Mouse (Mus musculus) stomach, embryonic 15.5 days (tissue): ENCODE measurements at regions not wholly inside any gene's neighbourhood (a gene's known extent, or its start where the extent isn't known, plus 50 kb on each side); places are given as distances from the start of the nearest gene placed in this dataset.

Experiments used
- ATAC-seq: fragments of 200-750 bp; cut with Nextera tagmentation; 2 replicates; pipeline ENCODE4 v1.8.0; 2017; ENCODE audit warnings: low read depth, moderate number of reproducible peaks, moderate TSS enrichment; ENCODE audit not compliant: insufficient read depth, low FRiP score
- H3K27ac ChIP-seq: fragments of 300-500 bp; sonication (generic); 2 replicates; pipeline ENCODE4 v1.5.1; 2015; ENCODE audit warnings: mild to moderate bottlenecking, inconsistent platforms
- H3K27me3 ChIP-seq: fragments of 300-500 bp; sonication (generic); replicated peaks from 2 replicates; pipeline ENCODE4 v1.6.1; 2015; ENCODE audit warnings: inconsistent platforms
- H3K36me3 ChIP-seq: fragments of 300-500 bp; sonication (generic); 2 replicates; pipeline ENCODE4 v1.6.1; 2015; ENCODE audit warnings: inconsistent platforms
- H3K4me1 ChIP-seq: fragments of 300-500 bp; sonication (generic); 2 replicates; pipeline ENCODE4 v1.6.1; 2015; ENCODE audit warnings: inconsistent platforms
- H3K4me2 ChIP-seq: fragments of 300-500 bp; sonication (generic); 2 replicates; pipeline ENCODE4 v1.6.1; 2015; ENCODE audit warnings: mild to moderate bottlenecking, inconsistent platforms
- H3K4me3 ChIP-seq: fragments of 300-500 bp; sonication (generic); replicated peaks from 2 replicates; pipeline ENCODE4 v1.5.1; 2015; ENCODE audit warnings: inconsistent platforms
- H3K9ac ChIP-seq: fragments of 300-500 bp; sonication (generic); 2 replicates; pipeline ENCODE4 v1.6.1; 2015; ENCODE audit warnings: inconsistent platforms
- H3K9me3 ChIP-seq: fragments of 300-500 bp; sonication (generic); 2 replicates; pipeline ENCODE4 v1.6.1; 2016; ENCODE audit warnings: inconsistent platforms
- WGBS: fragments of 180-500 bp; shearing (Covaris S2); methylation state at CpG from one replicate; pipeline ENCODE4 v1.1.7; 2015; 5-methylcytosine and 5-hydroxymethylcytosine counted together

GRCm38 (mm10) chr5:119776106-119776887 lies 56.2 kb upstream of the Tbx5 start:
- no peak overlapping the region for H3K4me2 ChIP-seq
- H3K9me3 ChIP-seq: no peaks in the 10 kb centered on the region
- WGBS: 58% methylated on average over 9 of the region's 9 CpGs
- H3K36me3 ChIP-seq: no peaks in the 10 kb centered on the region
- ATAC-seq: no peak
- peaks cover 13% of the 10 kb centered on the region for H3K27me3 ChIP-seq
- no peaks in the 10 kb centered on the region for H3K4me1 ChIP-seq
- H3K27ac ChIP-seq: no peak overlapping the region
- H3K4me3 ChIP-seq: no peak overlapping the region
- H3K9ac ChIP-seq: no peak overlapping the region

- H3K27me3 ChIP-seq: peaks cover 16% of the 10 kb centered on the region
- H3K9me3 ChIP-seq: no peaks in the 10 kb centered on the region
- H3K4me3 ChIP-seq: no peak overlapping the region
- no peak overlapping the region for H3K9ac ChIP-seq
- no peak overlapping the region for H3K4me2 ChIP-seq
- H3K27ac ChIP-seq: no peak overlapping the region
- H3K36me3 ChIP-seq: no peaks in the 10 kb centered on the region
- WGBS: 17% methylated on average over 2 of the region's 2 CpGs
- ATAC-seq: no peak
- no peaks in the 10 kb centered on the region for H3K4me1 ChIP-seq
These were observed 54.6 kb upstream of the Tbx5 start for GRCm38 (mm10) chr5:119777836-119778235.

GRCm38 (mm10) chr5:119781375-119781774 lies 51.1 kb upstream of the Tbx5 start:
- 55% methylated on average over 5 of the region's 5 CpGs for WGBS
- H3K4me2 ChIP-seq: no peak overlapping the region
- peaks cover 11% of the 10 kb centered on the region for H3K27me3 ChIP-seq
- H3K27ac ChIP-seq: no peak overlapping the region
- no peaks in the 10 kb centered on the region for H3K9me3 ChIP-seq
- no peaks in the 10 kb centered on the region for H3K36me3 ChIP-seq
- H3K9ac ChIP-seq: no peak overlapping the region
- no peak overlapping the region for H3K4me3 ChIP-seq
- no peak for ATAC-seq
- no peaks in the 10 kb centered on the region for H3K4me1 ChIP-seq
